Comparison of ENCODE assay signal across 10 mouse cellular contexts in genomic region chr12:76130281-76130680, GRCm38 (mm10). TPM values are rescaled to one million over a fixed set of nuclear protein-coding genes. Genes with fewer than 3 reads are reported as not detected.
DNase-seq lines count a peak whose midpoint lies in the region; ATAC-seq and TF ChIP-seq lines count a peak whose summit lies in the region.
"Had no signal": no experiment of that assay in that cellular context is flagged by ENCODE, and none has a peak within 500 bp of the region (broad histone marks: within the 10 kb centered on the region; RNA-seq: fewer than 3 reads in every experiment).

No protein-coding gene starts in this region.

- no peaks in the 10 kb centered on the region for H3K9me3 ChIP-seq in midbrain, postnatal 0 days (ENCODE audit: low read length)
- H3K9me3 ChIP-seq: embryonic facial prominence, embryonic 15.5 days; limb, embryonic 15.5 days had no signal

- ATAC-seq in midbrain, postnatal 0 days (ENCODE audit: low FRiP score) = no peak

- no peaks in the 10 kb centered on the region for H3K27me3 ChIP-seq in midbrain, postnatal 0 days (ENCODE audit: insufficient read depth, low read length)
- H3K27me3 ChIP-seq: embryonic facial prominence, embryonic 15.5 days; limb, embryonic 15.5 days had no signal

- TF ChIP-seq CTCF in midbrain, postnatal 0 days (IDR thresholded peaks at IDR 0.05) = peak; percentile 63

- peak; percentile 49 for DNase-seq in heart, postnatal 4 days
- no peak for DNase-seq in heart, adult 18-20 months
- DNase-seq in A20 (ENCODE audit: low read depth, low spot score) (peak; percentile 60), R1 (ENCODE audit: low read depth, low spot score) (peak; percentile 84)
- DNase-seq in embryo, embryonic 11 days = peak; percentile 69
- peak; percentile 39 for DNase-seq in midbrain, postnatal 0 days (ENCODE audit: low spot score)
- no peak for DNase-seq in frontal cortex, postnatal 14 days (ENCODE audit: low spot score in 2 of 2)
- DNase-seq in urinary bladder, postnatal 25 days (ENCODE audit: low spot score) = no peak

- 20% methylated on average over 4 of the region's 4 CpGs for WGBS in midbrain, postnatal 0 days

- no peak overlapping the region for H3K4me2 ChIP-seq in midbrain, postnatal 0 days (ENCODE audit: low read depth, low read length, poor library complexity, severe bottlenecking)
- H3K4me2 ChIP-seq: embryonic facial prominence, embryonic 15.5 days; limb, embryonic 15.5 days had no signal

- no peak overlapping the region for H3K4me3 ChIP-seq in midbrain, postnatal 0 days (ENCODE audit: low read depth, low read length)
- H3K4me3 ChIP-seq: embryonic facial prominence, embryonic 15.5 days; limb, embryonic 15.5 days had no signal

- H3K27ac ChIP-seq in midbrain, postnatal 0 days (ENCODE audit: low read depth, low read length) = no peak overlapping the region
- H3K27ac ChIP-seq: embryonic facial prominence, embryonic 15.5 days; limb, embryonic 15.5 days had no signal

- no peak overlapping the region for H3K9ac ChIP-seq in midbrain, postnatal 0 days (replicated peaks; ENCODE audit: low read length, poor library complexity, severe bottlenecking)
- H3K9ac ChIP-seq: embryonic facial prominence, embryonic 15.5 days; limb, embryonic 15.5 days had no signal

- H3K4me1 ChIP-seq in midbrain, postnatal 0 days (ENCODE audit: insufficient read depth, low read length) = no peaks in the 10 kb centered on the region
- H3K4me1 ChIP-seq: embryonic facial prominence, embryonic 15.5 days; limb, embryonic 15.5 days had no signal

- H3K36me3 ChIP-seq in midbrain, postnatal 0 days (ENCODE audit: insufficient read depth, low read length) = no peaks in the 10 kb centered on the region
- H3K36me3 ChIP-seq: embryonic facial prominence, embryonic 15.5 days; limb, embryonic 15.5 days had no signal

RNA-seq across cellular contexts. Expression of gene Esr2, which starts 46.8 kb away (rescaled TPM):
- under 1 TPM; 0.12 to 0.23 TPM for total RNA-seq in heart, postnatal 4 days (2021)
- not detected for total RNA-seq in heart, adult 18-20 months (2021)
- 0.19 and 0.44 TPM in 2 replicates for total RNA-seq in midbrain, postnatal 0 days (2014; rRNA removed)
- 0.20 and 0.25 TPM in 2 replicates for polyA plus RNA-seq in midbrain, postnatal 0 days (2015; fragmentation: Nextera tagmentation; extraction: Ambion mirVana)

Comparison
In these comparisons a context has a peak if more than half of its experiments do, and no peak if none do; other contexts are left out.
1. DNase-seq: peak in heart, postnatal 4 days (single experiment), A20 (single experiment), R1 (single experiment), embryo, embryonic 11 days (single experiment) and midbrain, postnatal 0 days (single experiment); none in heart, adult 18-20 months (0 of 2), frontal cortex, postnatal 14 days (0 of 2) and urinary bladder, postnatal 25 days (single experiment).